Mouse (Mus musculus) neural tube, embryonic 13.5 days (tissue): ENCODE measurements at regions not wholly inside any gene's neighbourhood (a gene's known extent, or its start where the extent isn't known, plus 50 kb on each side); places are given as distances from the start of the nearest gene placed in this dataset.

Experiments used
- ATAC-seq: fragments of 200-750 bp; cut with Nextera tagmentation; 2 replicates; pipeline ENCODE4 v1.8.0; 2017; ENCODE audit warnings: low read depth, mild to moderate bottlenecking, moderate TSS enrichment, moderate library complexity
- H3K27ac ChIP-seq: fragments of 300-500 bp; sonication (generic); replicated peaks from 2 replicates; pipeline ENCODE4 v1.5.1; 2015; ENCODE audit warnings: moderate library complexity, mild to moderate bottlenecking, inconsistent platforms
- H3K27me3 ChIP-seq: fragments of 300-500 bp; sonication (generic); 2 replicates; pipeline ENCODE4 v1.6.1; 2015; ENCODE audit warnings: mild to moderate bottlenecking, inconsistent platforms
- H3K36me3 ChIP-seq: fragments of 300-500 bp; sonication (generic); 2 replicates; pipeline ENCODE4 v1.6.1; 2015; ENCODE audit warnings: mild to moderate bottlenecking, inconsistent platforms
- H3K4me1 ChIP-seq: fragments of 300-500 bp; sonication (generic); replicated peaks from 2 replicates; pipeline ENCODE4 v1.6.1; 2015; ENCODE audit warnings: inconsistent platforms
- H3K4me2 ChIP-seq: fragments of 300-500 bp; sonication (generic); 2 replicates; pipeline ENCODE4 v1.6.1; 2015; ENCODE audit warnings: inconsistent platforms, mild to moderate bottlenecking, moderate library complexity
- H3K4me3 ChIP-seq: fragments of 300-500 bp; sonication (generic); 2 replicates; pipeline ENCODE4 v1.5.1; 2015; ENCODE audit warnings: mild to moderate bottlenecking, inconsistent platforms
- H3K9ac ChIP-seq: fragments of 300-500 bp; sonication (generic); 2 replicates; pipeline ENCODE4 v1.6.1; 2015; ENCODE audit warnings: moderate library complexity, mild to moderate bottlenecking, inconsistent platforms
- H3K9me3 ChIP-seq: fragments of 300-500 bp; sonication (generic); 2 replicates; pipeline ENCODE4 v1.6.1; 2016; ENCODE audit warnings: inconsistent platforms
- WGBS: fragments of 180-500 bp; shearing (Covaris S2); methylation state at CpG from one replicate; pipeline ENCODE4 v1.1.7; 2015; 5-methylcytosine and 5-hydroxymethylcytosine counted together

DNA sequence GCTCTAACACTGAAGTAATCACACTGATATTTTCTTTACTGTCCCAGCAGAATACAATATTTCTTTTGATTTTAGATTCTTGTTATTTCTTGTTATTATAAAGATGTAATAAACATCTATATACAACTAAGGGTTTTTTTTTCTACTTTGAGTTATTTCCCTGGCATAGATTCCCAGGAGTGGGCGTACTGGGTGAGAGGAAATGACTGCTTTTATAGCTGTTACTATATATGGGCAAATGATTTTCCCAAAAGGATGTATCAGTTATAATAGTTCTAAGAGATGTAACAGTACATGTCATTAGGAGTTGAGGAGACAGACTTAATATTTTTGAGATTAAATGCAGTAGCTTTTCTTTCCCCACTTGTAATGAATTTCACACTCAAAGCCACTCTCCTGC lies 109.6 kb downstream of the E030025P04Rik start:
- Histone ChIP-seq H3K36me3 (no peaks in the 10 kb centered on the region), H3K4me1 (peaks cover 17% of the 10 kb centered on the region), H3K4me2 (no peak overlapping the region), H3K4me3 (no peak overlapping the region), H3K9me3 (no peaks in the 10 kb centered on the region), H3K9ac (no peak overlapping the region), H3K27me3 (no peaks in the 10 kb centered on the region), H3K27ac (no peak overlapping the region)
- no peak for ATAC-seq
- 75% methylated on average over 1 of the region's 1 CpGs for WGBS

DNA sequence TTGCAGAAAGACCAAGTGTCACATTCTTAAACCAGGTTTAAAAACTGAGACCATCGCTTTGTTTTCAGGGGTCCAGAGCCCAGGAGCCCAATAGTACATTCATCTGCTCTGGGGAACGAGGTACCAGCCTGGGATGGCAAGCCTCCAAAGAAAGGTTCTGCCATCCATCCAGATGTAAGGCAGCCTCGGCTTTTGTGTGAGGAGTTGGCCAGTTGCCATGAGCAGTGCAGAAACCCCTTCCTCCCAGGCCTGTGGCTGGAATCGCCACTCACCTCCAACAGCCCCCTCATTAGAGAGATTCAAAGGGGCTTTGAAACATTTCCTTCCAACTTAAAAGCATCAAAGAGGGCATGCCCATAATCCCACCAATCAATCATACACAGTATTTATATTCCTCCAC lies 110.1 kb downstream of the E030025P04Rik start:
- no peak overlapping the region for H3K27ac ChIP-seq
- ATAC-seq: no peak
- no peak overlapping the region for H3K4me2 ChIP-seq
- no peaks in the 10 kb centered on the region for H3K36me3 ChIP-seq
- H3K27me3 ChIP-seq: no peaks in the 10 kb centered on the region
- H3K4me3 ChIP-seq: no peak overlapping the region
- H3K9ac ChIP-seq: no peak overlapping the region
- peaks cover 15% of the 10 kb centered on the region; the same call in 1 of the 2 replicates for H3K4me1 ChIP-seq
- WGBS: 40% methylated on average over 4 of the region's 4 CpGs
- H3K9me3 ChIP-seq: no peaks in the 10 kb centered on the region

DNA sequence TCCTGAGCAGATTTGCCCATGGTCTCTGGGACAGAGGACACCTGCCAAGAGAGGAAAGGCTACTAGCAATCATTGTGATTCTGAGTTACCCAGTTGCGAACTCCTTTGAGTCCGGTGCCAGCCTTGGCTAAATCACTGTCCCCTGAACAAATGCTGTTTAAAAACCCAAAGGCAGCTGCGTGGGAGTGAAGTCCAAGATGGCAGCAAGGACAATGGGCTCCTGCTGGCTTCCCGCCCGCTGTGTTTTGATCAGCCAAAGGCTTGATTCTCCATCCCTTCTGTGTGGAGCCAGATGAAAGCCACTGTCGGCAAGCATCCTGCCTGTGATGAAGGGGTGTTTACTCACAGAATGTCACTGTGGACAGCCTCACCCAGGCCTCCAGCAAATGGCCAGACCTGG lies 111.4 kb downstream of the E030025P04Rik start:
- no peaks in the 10 kb centered on the region for H3K27me3 ChIP-seq
- peak overlapping the region; percentile 68 for H3K27ac ChIP-seq
- no peak overlapping the region for H3K4me3 ChIP-seq
- no peaks in the 10 kb centered on the region for H3K36me3 ChIP-seq
- H3K9me3 ChIP-seq: no peaks in the 10 kb centered on the region
- H3K4me1 ChIP-seq: peaks cover 15% of the 10 kb centered on the region; the same call in 1 of the 2 replicates
- no peak overlapping the region for H3K4me2 ChIP-seq
- ATAC-seq: peak; percentile 74
- H3K9ac ChIP-seq: no peak overlapping the region
- 14% methylated on average over 6 of the region's 6 CpGs for WGBS

DNA sequence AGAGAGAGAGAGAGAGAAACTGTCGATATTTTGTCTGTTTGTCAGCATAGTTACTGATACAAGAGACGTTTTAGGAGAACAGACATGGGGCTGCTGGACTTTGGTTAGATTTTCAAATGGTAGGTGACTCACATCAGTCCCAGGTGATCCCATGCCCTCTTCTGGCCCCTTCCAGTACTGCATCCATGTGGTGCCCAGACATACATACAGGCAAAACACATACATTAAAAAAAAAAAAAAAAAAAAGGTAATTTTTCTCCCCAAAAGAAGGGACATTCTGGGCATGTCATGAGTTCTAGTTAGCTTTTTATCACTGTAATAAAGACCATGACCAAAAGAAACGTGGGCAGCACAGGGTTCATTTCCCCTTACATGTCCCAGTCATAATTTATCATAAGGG lies 110.3 kb downstream of the Axin2 start:
- 35% methylated on average over 3 of the region's 3 CpGs for WGBS

DNA sequence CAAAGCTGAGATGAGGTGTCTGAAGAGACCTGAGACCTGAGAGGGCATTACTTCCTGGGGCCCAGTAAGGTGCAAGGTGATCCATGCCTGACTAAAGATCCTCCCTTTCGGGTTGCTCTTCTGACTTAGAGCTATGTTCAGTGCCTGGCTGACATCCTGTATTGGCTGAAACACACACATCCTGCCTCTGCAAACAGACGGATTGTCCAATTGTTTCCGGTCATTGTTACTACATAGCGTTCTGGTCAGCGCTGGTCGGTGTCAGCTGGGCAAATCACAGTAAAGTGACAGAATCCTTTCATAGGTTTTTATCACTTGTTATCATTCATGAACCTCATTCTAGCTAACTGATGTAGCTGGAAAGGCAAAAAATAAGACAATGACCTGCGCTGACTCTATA lies 109.7 kb downstream of the Axin2 start:
- no peak overlapping the region for H3K27ac ChIP-seq
- ATAC-seq: no peak
- no peak overlapping the region for H3K9ac ChIP-seq
- no peaks in the 10 kb centered on the region for H3K9me3 ChIP-seq
- WGBS: 55% methylated on average over 7 of the region's 7 CpGs
- H3K27me3 ChIP-seq: no peaks in the 10 kb centered on the region
- H3K4me2 ChIP-seq: no peak overlapping the region
- peaks cover 15% of the 10 kb centered on the region; the same call in 1 of the 2 replicates for H3K4me1 ChIP-seq
- no peak overlapping the region for H3K4me3 ChIP-seq
- H3K36me3 ChIP-seq: no peaks in the 10 kb centered on the region

More for the DNA sequence above, 110.3 kb downstream of the Axin2 start:
- Histone ChIP-seq H3K4me3 (no peak overlapping the region), H3K4me2 (no peak overlapping the region), H3K36me3 (no peaks in the 10 kb centered on the region), H3K27me3 (no peaks in the 10 kb centered on the region), H3K27ac (no peak overlapping the region), H3K4me1 (peaks cover 15% of the 10 kb centered on the region; the same call in 1 of the 2 replicates), H3K9me3 (no peaks in the 10 kb centered on the region), H3K9ac (no peak overlapping the region)
- no peak for ATAC-seq

DNA sequence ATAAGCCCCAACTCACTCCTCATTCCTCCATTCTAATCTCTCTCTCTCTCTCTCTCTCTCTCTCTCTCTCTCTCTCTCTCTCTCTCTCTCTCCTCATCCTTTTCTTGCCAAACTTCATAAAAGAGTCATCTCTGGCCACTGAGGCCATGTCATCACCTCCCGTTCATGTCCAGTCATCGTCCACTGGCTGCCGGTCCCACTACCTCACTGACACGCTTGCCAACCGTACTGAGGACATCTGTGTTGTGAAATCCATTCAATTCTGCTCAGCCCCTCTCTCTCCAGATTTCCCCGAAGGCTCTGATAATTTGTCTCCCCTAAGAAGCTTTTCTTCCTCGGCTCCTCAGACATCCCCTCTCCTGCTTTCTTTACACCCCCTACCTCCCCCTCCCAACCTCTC lies 94.7 kb downstream of the Axin2 start:
- Histone ChIP-seq H3K27ac (no peak overlapping the region), H3K4me2 (no peak overlapping the region), H3K4me1 (no peaks in the 10 kb centered on the region), H3K27me3 (no peaks in the 10 kb centered on the region), H3K36me3 (no peaks in the 10 kb centered on the region), H3K9ac (no peak overlapping the region), H3K4me3 (no peak overlapping the region), H3K9me3 (no peaks in the 10 kb centered on the region)
- no peak for ATAC-seq
- 87% methylated on average over 7 of the region's 7 CpGs for WGBS

DNA sequence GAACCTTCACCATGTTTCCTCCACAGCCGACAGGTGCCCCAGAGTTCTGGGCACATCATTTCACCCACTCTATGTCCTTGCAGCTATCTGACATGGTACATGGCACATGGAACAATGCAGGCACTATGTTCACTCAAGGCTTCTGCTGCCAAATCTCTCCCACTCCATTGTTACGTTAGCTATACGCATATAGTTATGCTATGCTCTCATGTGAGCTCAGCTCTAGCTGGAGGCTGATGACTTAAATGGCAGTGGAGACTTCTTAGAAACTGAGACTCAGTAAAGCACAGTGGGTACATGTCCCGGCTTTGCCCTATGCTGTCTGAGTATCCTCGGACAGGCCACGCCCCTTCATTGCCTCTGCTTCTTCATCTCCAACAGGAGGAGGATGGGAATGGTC lies 91.0 kb downstream of the Axin2 start:
- 92% methylated on average over 6 of the region's 6 CpGs for WGBS
- no peaks in the 10 kb centered on the region for H3K9me3 ChIP-seq
- H3K36me3 ChIP-seq: no peaks in the 10 kb centered on the region
- no peaks in the 10 kb centered on the region for H3K27me3 ChIP-seq
- H3K4me1 ChIP-seq: no peaks in the 10 kb centered on the region
- H3K4me2 ChIP-seq: no peak overlapping the region
- H3K4me3 ChIP-seq: no peak overlapping the region
- H3K9ac ChIP-seq: no peak overlapping the region
- ATAC-seq: no peak
- H3K27ac ChIP-seq: no peak overlapping the region

DNA sequence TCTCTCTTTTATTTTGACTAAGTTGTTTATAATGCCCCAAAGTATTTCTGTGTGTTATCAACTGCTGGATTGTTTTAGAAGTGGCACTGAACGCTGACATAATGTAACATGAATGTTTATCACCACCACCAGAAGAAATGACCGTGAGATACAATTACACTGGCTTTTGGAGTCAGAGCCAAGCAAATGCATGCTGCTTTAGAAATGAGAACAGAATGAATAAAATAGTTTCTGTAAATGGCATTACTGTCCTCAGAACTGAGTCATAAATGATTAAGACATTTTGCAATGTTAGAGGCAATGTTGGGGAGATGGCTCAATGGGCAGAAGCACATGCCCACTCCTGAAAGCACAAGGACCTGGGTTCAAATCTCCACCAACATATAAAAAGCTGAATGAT lies 88.7 kb downstream of the Axin2 start:
- H3K4me1 ChIP-seq: no peaks in the 10 kb centered on the region
- no peak for ATAC-seq
- 87% methylated on average over 2 of the region's 2 CpGs for WGBS

DNA sequence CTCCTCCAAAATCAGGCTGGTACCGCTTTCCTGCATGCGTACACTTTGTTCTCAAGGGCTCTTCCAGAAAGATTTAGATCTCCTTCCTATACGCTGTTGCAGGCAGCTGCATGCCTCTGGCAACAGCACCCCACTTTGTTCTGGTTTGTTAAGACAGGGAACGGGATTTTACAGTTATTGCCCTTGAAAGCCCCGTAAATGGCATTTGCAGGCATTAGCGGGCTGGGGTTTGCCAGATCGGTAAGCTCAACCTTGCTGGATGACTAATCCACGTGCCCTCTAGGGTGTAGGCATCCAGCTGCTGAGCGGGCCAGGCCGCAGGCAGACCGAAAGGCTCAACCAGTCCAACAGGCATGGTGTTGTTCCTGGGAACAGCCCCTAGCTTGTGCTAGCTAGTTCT lies 85.5 kb downstream of the Axin2 start:
- ATAC-seq: no peak
- H3K27me3 ChIP-seq: no peaks in the 10 kb centered on the region
- H3K27ac ChIP-seq: no peak overlapping the region
- H3K9me3 ChIP-seq: peaks cover 12% of the 10 kb centered on the region; the same call in 1 of the 2 replicates
- WGBS: 79% methylated on average over 11 of the region's 11 CpGs
- no peak overlapping the region for H3K4me2 ChIP-seq
- H3K9ac ChIP-seq: no peak overlapping the region
- H3K36me3 ChIP-seq: no peaks in the 10 kb centered on the region
- H3K4me3 ChIP-seq: no peak overlapping the region
- no peaks in the 10 kb centered on the region for H3K4me1 ChIP-seq

More for the DNA sequence above, 88.7 kb downstream of the Axin2 start:
- Histone ChIP-seq H3K27me3 (no peaks in the 10 kb centered on the region), H3K27ac (no peak overlapping the region), H3K9ac (no peak overlapping the region), H3K36me3 (no peaks in the 10 kb centered on the region), H3K4me3 (no peak overlapping the region), H3K9me3 (no peaks in the 10 kb centered on the region), H3K4me2 (no peak overlapping the region)
